25 mouse cellular contexts compared by ENCODE assay signal in the genomic region with DNA sequence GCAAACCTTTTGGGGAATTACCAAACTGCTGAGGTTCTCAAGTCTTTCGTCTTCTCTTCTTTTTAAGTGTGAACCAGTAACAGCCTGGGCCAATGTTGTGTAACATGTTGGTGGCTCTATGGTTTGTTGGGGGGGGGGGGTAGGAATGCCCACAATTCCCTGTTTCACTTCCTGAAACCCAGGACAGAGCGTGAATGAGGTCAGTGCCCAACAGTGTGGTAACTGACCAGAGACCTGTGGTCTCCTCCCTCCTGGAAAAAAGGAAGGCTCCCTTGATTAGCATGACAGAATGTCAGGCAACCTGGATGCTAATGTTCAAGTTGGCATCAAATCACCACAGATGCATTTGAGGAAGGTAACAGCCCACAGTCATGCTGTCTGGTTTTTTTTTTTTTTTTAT.
"Had no signal": no experiment of that assay in that cellular context is flagged by ENCODE, and none has a peak within 500 bp of the region (broad histone marks: within the 10 kb centered on the region; RNA-seq: fewer than 3 reads in every experiment).

No protein-coding gene starts in this region.

- H3K4me3 ChIP-seq: gastrocnemius, adult 2 months; heart, adult 2 months; heart, embryonic 13.5 days; heart, embryonic 15.5 days; hindbrain, embryonic 13.5 days; intestine, embryonic 15.5 days; left cerebral cortex, adult 2 months; limb, embryonic 10.5 days; limb, embryonic 12.5 days; liver, embryonic 13.5 days had no signal

- ATAC-seq: hindbrain, embryonic 16.5 days; inflammation-experienced regulatory T-cells, adult 6 months; intestine, embryonic 15.5 days; intestine, postnatal 0 days had no signal

- DNase-seq: gastrocnemius, adult 2 months; gastrocnemius, postnatal 10 days; gastrocnemius, postnatal 25 days; heart, adult 2 months; heart, postnatal 14 days; heart, postnatal 36 days; kidney, adult 18-20 months; kidney, adult 8-10 months; kidney, postnatal 10 days; kidney, postnatal 25 days; kidney, postnatal 4 days; liver; liver, embryonic 13.5 days had no signal

- H3K9ac ChIP-seq: heart, embryonic 13.5 days; heart, embryonic 15.5 days; hindbrain, embryonic 13.5 days; intestine, embryonic 15.5 days; limb, embryonic 12.5 days; liver, embryonic 13.5 days had no signal

- H3K9me3 ChIP-seq: heart, embryonic 13.5 days; heart, embryonic 15.5 days; hindbrain, embryonic 13.5 days; intestine, embryonic 15.5 days; limb, embryonic 10.5 days; limb, embryonic 12.5 days; liver, embryonic 13.5 days had no signal

- H3K4me1 ChIP-seq: heart, embryonic 13.5 days; hindbrain, embryonic 13.5 days; intestine, embryonic 15.5 days; limb, embryonic 12.5 days; liver, embryonic 13.5 days had no signal

- H3K4me2 ChIP-seq: heart, embryonic 11.5 days; heart, embryonic 13.5 days; heart, embryonic 15.5 days; hindbrain, embryonic 13.5 days; intestine, embryonic 15.5 days; limb, embryonic 12.5 days; liver, embryonic 11.5 days; liver, embryonic 13.5 days had no signal

- H3K27ac ChIP-seq: gastrocnemius, adult 2 months; heart, adult 2 months; heart, embryonic 13.5 days; heart, embryonic 15.5 days; hindbrain, embryonic 13.5 days; intestine, embryonic 15.5 days; left cerebral cortex, adult 2 months; limb, embryonic 10.5 days; limb, embryonic 12.5 days; liver, embryonic 13.5 days had no signal

- H3K27me3 ChIP-seq: heart, embryonic 13.5 days; heart, embryonic 15.5 days; intestine, embryonic 15.5 days; limb, embryonic 12.5 days; liver, embryonic 13.5 days had no signal

- H3K36me3 ChIP-seq: heart, embryonic 13.5 days; heart, embryonic 15.5 days; hindbrain, embryonic 13.5 days; intestine, embryonic 15.5 days; limb, embryonic 10.5 days; limb, embryonic 12.5 days; liver, embryonic 13.5 days had no signal
